Mouse (Mus musculus) ES-E14 (cell line): ENCODE results near the gene Rora. TPM values are rescaled to one million over a fixed set of nuclear protein-coding genes. Genes with fewer than 3 reads are reported as not detected.

Experiments used
- DNase-seq: peaks from one replicate; pipeline ENCODE4 v3.0.0-alpha.2; 2013; ENCODE audit warnings: low read depth, low spot score
- H3K27ac ChIP-seq: 2 replicates; pipeline ENCODE4 v1.5.1; 2012; ENCODE audit warnings: low read depth, mild to moderate bottlenecking, low read length, moderate library complexity, mixed read lengths; ENCODE audit not compliant: poor library complexity, insufficient read depth, severe bottlenecking
- H3K36me3 ChIP-seq: 2 replicates; pipeline ENCODE4 v1.6.1; 2012; ENCODE audit warnings: mild to moderate bottlenecking, low read length, moderate library complexity, mixed read lengths; ENCODE audit not compliant: control insufficient read depth, poor library complexity, insufficient read depth, severe bottlenecking
- H3K4me1 ChIP-seq, 2 experiments: fragments of 150-350 bp in 1 of 2; sonication (generic) in 1 of 2; 2 replicates each; pipeline ENCODE4 v1.6.1; 2012; ENCODE audit warnings: low read length in 2 of 2, mild to moderate bottlenecking in 1 of 2, mixed read lengths in 1 of 2; ENCODE audit not compliant: control insufficient read depth in 2 of 2, insufficient read depth in 2 of 2, poor library complexity in 1 of 2
- H3K4me3 ChIP-seq, 2 experiments: fragments of 150-350 bp in 1 of 2; sonication (generic) in 1 of 2; 2 replicates each; pipeline ENCODE4 v1.5.1; 2012; ENCODE audit warnings: low read length in 2 of 2, low read depth in 1 of 2, mild to moderate bottlenecking in 1 of 2, mixed read lengths in 1 of 2; ENCODE audit not compliant: insufficient read depth in 1 of 2, poor library complexity in 1 of 2, severe bottlenecking in 1 of 2
- H3K9ac ChIP-seq: 2 replicates; pipeline ENCODE4 v1.6.1; 2012; ENCODE audit warnings: low read depth, mild to moderate bottlenecking, low read length, mixed read lengths; ENCODE audit not compliant: poor library complexity, insufficient read depth, severe bottlenecking
- H3K9me3 ChIP-seq: fragments of 150-350 bp; sonication (generic); 2 replicates; pipeline ENCODE4 v1.6.1; 2012; ENCODE audit warnings: low read depth, mild to moderate bottlenecking, low read length; ENCODE audit not compliant: control insufficient read depth, insufficient read depth
- CHD2 ChIP-seq: IDR thresholded peaks from 2 replicates; pipeline ENCODE4 v1.6.1; 2014; ENCODE audit warnings: mild to moderate bottlenecking, low read depth, low read length, inconsistent platforms
- HCFC1 ChIP-seq: IDR thresholded peaks from 2 replicates; pipeline ENCODE4 v1.6.1; 2012; ENCODE audit warnings: low read length, inconsistent platforms, borderline replicate concordance; ENCODE audit not compliant: insufficient read depth
- MAFK ChIP-seq: IDR thresholded peaks from 2 replicates; pipeline ENCODE4 v1.6.1; 2014; ENCODE audit warnings: mild to moderate bottlenecking, low read depth, low read length, inconsistent platforms; ENCODE audit not compliant: insufficient read depth
- ZC3H11A ChIP-seq: IDR thresholded peaks from 2 replicates; pipeline ENCODE4 v1.6.1; 2012; ENCODE audit warnings: low read depth, mild to moderate bottlenecking, inconsistent platforms, low read length, borderline replicate concordance
- ZNF384 ChIP-seq: IDR thresholded peaks from 2 replicates; pipeline ENCODE4 v1.6.1; 2012; ENCODE audit warnings: low read depth, low read length, inconsistent platforms
- in situ Hi-C, 2 experiments: fragments of 600-800 bp; cut with MboI; formaldehyde crosslinking; loops; one replicate each; pipeline ENCODE4 v1.15.1; 2025; ENCODE audit warnings: low sequenced_read_pairs in 2 of 2, inconsistent platforms in 1 of 2; ENCODE audit not compliant: unreplicated experiment in 2 of 2
- total RNA-seq: library from RNA; depleted of rRNA; stranded (reverse); fragments of 300-350 nt; gene quantifications from 2 replicates; pipeline ENCODE4 v1.2.3, GENCODE M21; 2012

Rora gene
- total RNA-seq, 1 experiment: 2.1 TPM

DNA sequence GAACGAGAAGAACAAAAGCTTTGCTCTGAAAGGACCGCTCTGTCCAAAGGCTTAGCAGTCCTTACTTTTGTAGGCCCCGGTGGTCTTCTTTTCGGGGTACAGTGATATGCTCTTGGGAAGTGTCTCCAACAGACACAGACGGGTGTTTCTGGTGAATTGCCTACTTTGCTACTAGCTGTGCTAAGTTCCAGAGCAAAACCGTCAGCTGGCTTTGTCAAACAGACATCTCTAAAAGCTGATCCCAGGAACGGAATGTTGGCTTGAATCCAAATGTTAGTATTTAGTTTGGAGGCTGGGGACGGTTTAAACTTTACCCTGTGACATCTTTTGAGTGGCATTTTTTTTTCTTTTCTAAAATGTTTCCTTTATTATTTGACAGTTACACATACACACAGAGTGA, 680.5 kb downstream of the Rora start:
- H3K4me1 ChIP-seq: no peaks in the 10 kb centered on the region
- no peaks in the 10 kb centered on the region for H3K9me3 ChIP-seq
- no peak overlapping the region for H3K27ac ChIP-seq

DNA sequence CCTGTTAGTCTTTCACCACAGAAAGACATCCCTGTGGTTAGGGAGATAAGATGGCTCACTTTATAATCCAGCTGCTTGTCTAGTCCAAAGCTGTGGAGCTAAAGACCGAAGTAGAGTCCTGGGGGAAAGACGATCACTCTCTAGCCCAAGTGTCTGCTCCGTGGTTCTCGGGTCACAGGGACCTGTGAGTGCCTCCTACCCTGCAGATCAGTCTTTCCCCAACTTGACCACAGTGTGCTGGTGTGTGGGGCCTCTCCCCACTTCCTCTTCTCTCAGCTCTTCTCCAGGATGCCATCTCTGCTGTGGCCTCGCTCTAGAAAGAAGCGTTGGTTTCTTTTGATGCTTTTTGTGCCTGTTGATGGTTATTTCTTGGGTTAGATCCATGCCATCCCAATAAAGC, 682.5 kb downstream of the Rora start:
- TF ChIP-seq MAFK (no peak), ZC3H11A (no peak), HCFC1 (no peak), CHD2 (no peak), ZNF384 (no peak)
- no peak for DNase-seq
- Histone ChIP-seq H3K36me3 (no peaks in the 10 kb centered on the region; the same call in 1 of the 2 replicates), H3K4me1 (no peaks in the 10 kb centered on the region), H3K9me3 (no peaks in the 10 kb centered on the region), H3K4me3 (no peak overlapping the region), H3K9ac (no peak overlapping the region), H3K27ac (no peak overlapping the region)
- in situ Hi-C loops: no loop called here

More for the DNA sequence above, 680.5 kb downstream of the Rora start:
- in situ Hi-C loops: no loop called here
- DNase-seq: no peak
- Histone ChIP-seq H3K9ac (no peak overlapping the region), H3K36me3 (no peaks in the 10 kb centered on the region), H3K4me3 (no peak overlapping the region)
- TF ChIP-seq MAFK: no peak
- TF ChIP-seq CHD2: no peak
- no peak for TF ChIP-seq ZC3H11A
- TF ChIP-seq HCFC1: no peak
- no peak for TF ChIP-seq ZNF384

DNA sequence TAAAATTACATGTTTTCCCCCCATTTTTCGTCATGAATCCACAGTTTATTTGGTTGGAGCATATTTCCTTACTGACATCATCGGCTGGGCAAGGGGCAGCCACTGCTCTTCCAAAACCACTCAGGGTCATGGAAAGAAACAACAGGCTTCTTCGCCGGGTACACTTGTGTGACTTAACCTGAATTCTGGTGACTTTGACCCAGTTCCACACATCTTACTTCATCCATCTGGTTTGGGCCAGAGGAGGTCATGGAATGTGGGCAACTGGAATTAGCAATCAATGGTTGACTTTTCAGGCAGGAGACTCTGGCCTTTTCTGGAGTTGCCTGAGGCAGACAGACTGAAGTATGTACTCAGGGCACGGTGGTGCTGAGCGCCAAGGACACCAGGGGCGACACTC, 685.6 kb downstream of the Rora start:
- H3K4me3 ChIP-seq: no peak overlapping the region
- no peaks in the 10 kb centered on the region for H3K9me3 ChIP-seq
- no peak for TF ChIP-seq CHD2
- no peak for TF ChIP-seq MAFK
- no peak for TF ChIP-seq ZNF384
- no peak for TF ChIP-seq HCFC1
- TF ChIP-seq ZC3H11A: no peak
- DNase-seq: no peak
- in situ Hi-C loops: no loop called here
- H3K27ac ChIP-seq: no peak overlapping the region
- H3K36me3 ChIP-seq: no peaks in the 10 kb centered on the region; the same call in 1 of the 2 replicates
- H3K9ac ChIP-seq: no peak overlapping the region
- H3K4me1 ChIP-seq: no peaks in the 10 kb centered on the region

DNA sequence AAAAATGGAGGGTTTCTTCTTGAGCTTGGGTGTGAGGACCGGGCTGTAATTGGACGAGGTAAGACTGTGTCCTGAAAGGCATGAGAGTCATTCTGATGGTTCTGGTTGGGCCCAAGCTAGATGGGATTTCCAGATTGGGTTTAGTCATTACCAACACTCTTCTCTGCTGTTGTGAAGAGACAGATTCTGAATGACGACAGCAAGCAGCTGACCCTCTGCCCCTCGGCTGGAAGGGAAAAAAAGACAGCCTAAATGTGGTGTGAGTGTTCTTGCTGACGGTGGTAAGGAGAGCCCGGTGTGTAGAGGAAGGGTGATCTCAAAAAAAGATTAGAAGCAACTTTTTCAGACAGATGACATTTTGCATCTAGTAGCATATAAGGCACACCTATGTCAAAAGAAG, 686.2 kb downstream of the Rora start:
- in situ Hi-C loops: no loop called here
- DNase-seq: no peak
- TF ChIP-seq MAFK (no peak), CHD2 (no peak), ZC3H11A (no peak), ZNF384 (no peak), HCFC1 (no peak)
- Histone ChIP-seq H3K9ac (no peak overlapping the region), H3K4me3 (no peak overlapping the region), H3K4me1 (no peaks in the 10 kb centered on the region), H3K36me3 (no peaks in the 10 kb centered on the region; the same call in 1 of the 2 replicates), H3K27ac (no peak overlapping the region), H3K9me3 (no peaks in the 10 kb centered on the region)

DNA sequence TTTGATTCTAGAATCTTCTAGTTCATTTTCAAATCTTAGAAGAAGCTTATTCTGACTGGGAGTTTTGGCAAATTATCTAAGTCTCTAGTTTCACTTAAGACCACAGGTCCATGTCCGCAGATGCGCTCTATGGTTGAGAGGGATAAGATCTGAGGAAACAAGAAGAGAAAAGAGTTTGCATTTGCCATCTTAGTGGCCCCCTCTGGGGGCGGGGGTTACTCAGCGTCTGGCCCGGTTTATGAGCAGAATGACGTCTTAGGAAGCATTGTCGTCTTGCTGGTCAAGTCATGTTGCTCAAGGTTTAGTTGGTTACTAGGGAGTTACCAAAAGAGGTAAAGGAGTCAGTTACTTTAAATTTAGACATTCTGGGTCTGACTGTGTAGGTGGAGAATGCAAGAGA, 686.8 kb downstream of the Rora start:
- Histone ChIP-seq H3K4me3 (no peak overlapping the region), H3K9me3 (no peaks in the 10 kb centered on the region), H3K27ac (no peak overlapping the region), H3K9ac (no peak overlapping the region), H3K36me3 (no peaks in the 10 kb centered on the region; the same call in 1 of the 2 replicates), H3K4me1 (no peaks in the 10 kb centered on the region)
- in situ Hi-C loops: no loop called here
- TF ChIP-seq CHD2 (no peak), ZC3H11A (no peak), ZNF384 (no peak), HCFC1 (no peak)
- no peak for DNase-seq
